Mouse (Mus musculus) hindbrain, postnatal 0 days (tissue): ENCODE measurements around the gene Ddias. TPM values are rescaled to one million over a fixed set of nuclear protein-coding genes. Genes with fewer than 3 reads are reported as not detected.

Experiments
- ATAC-seq: fragments of 200-750 bp; cut with Nextera tagmentation; 2 replicates; pipeline ENCODE4 v1.8.0; 2017; ENCODE audit warnings: mild to moderate bottlenecking, moderate TSS enrichment, moderate library complexity
- DNase-seq: peaks from one replicate; pipeline ENCODE4 v3.0.0-alpha.2; 2015; ENCODE audit warnings: low spot score
- H3K27ac ChIP-seq: fragments of 300-500 bp; sonication (generic); 2 replicates; pipeline ENCODE4 v1.5.1; 2014; ENCODE audit warnings: mild to moderate bottlenecking
- H3K27me3 ChIP-seq: fragments of 300-500 bp; sonication (generic); 2 replicates; pipeline ENCODE4 v1.6.1; 2014; ENCODE audit warnings: low read length, mixed read lengths; ENCODE audit not compliant: insufficient read depth
- H3K36me3 ChIP-seq: fragments of 300-500 bp; sonication (generic); 2 replicates; pipeline ENCODE4 v1.6.1; 2014; ENCODE audit warnings: low read length, mixed read lengths; ENCODE audit not compliant: insufficient read depth
- H3K4me1 ChIP-seq: fragments of 300-500 bp; sonication (generic); 2 replicates; pipeline ENCODE4 v1.6.1; 2014; ENCODE audit warnings: antibody characterized with exemption, low read length, mixed read lengths; ENCODE audit not compliant: insufficient read depth
- H3K4me2 ChIP-seq: fragments of 300-500 bp; sonication (generic); 2 replicates; pipeline ENCODE4 v1.6.1; 2014; ENCODE audit warnings: low read depth, mild to moderate bottlenecking, low read length, moderate library complexity, mixed read lengths
- H3K4me3 ChIP-seq: fragments of 300-500 bp; sonication (generic); 2 replicates; pipeline ENCODE4 v1.5.1; 2014; ENCODE audit warnings: low read length
- H3K9ac ChIP-seq: fragments of 300-500 bp; sonication (generic); replicated peaks from 2 replicates; pipeline ENCODE4 v1.6.1; 2014; ENCODE audit warnings: mild to moderate bottlenecking, low read length, moderate library complexity, mixed read lengths
- H3K9me3 ChIP-seq: fragments of 300-500 bp; sonication (generic); 2 replicates; pipeline ENCODE4 v1.6.1; 2016; ENCODE audit warnings: low read length, mixed read lengths
- CTCF ChIP-seq: IDR thresholded peaks from 2 replicates; pipeline ENCODE4 v1.5.1; 2016; ENCODE audit warnings: antibody characterized with exemption, control low read depth, low read depth
- WGBS: fragments of 180-500 bp; shearing (Covaris S2); extraction: QIAGEN DNeasy Blood & Tissue Kit; methylation state at CpG from one replicate; pipeline ENCODE4 v1.1.7; 2014; 5-methylcytosine and 5-hydroxymethylcytosine counted together
- polyA plus RNA-seq: library from polyadenylated mRNA; unstranded; fragments of >200 nt; fragmentation: Nextera tagmentation; extraction: Ambion mirVana; gene quantifications from 2 replicates; pipeline ENCODE4 v1.2.1, GENCODE M21; 2015
- total RNA-seq: library from RNA; depleted of rRNA; stranded (reverse); fragments of >200 nt; gene quantifications from 2 replicates; pipeline ENCODE4 v1.2.3, GENCODE M21; 2014

The Ddias gene
- total and polyA plus RNA-seq, 2 experiments from 2014 or later = 1.8 to 3.8 TPM

GRCm38 (mm10) chr7:92870161-92870560, 3.9 kb downstream of the Ddias start:
- no peaks in the 10 kb centered on the region for H3K9me3 ChIP-seq
- ATAC-seq = no peak
- DNase-seq = peak; percentile 68
- H3K27ac ChIP-seq = no peak overlapping the region
- 69% methylated on average over 3 of the region's 3 CpGs for WGBS
- no peak overlapping the region for H3K4me2 ChIP-seq
- no peaks in the 10 kb centered on the region for H3K27me3 ChIP-seq
- no peak overlapping the region for H3K9ac ChIP-seq
- no peaks in the 10 kb centered on the region; the same call in 1 of the 2 replicates for H3K4me1 ChIP-seq
- peak; percentile 57 for TF ChIP-seq CTCF
- H3K36me3 ChIP-seq = no peaks in the 10 kb centered on the region
- no peak overlapping the region for H3K4me3 ChIP-seq

GRCm38 (mm10) chr7:92866526-92866925, 7.5 kb downstream of the Ddias start:
- Histone ChIP-seq H3K4me1 (no peaks in the 10 kb centered on the region), H3K4me2 (no peak overlapping the region), H3K36me3 (no peaks in the 10 kb centered on the region), H3K27me3 (no peaks in the 10 kb centered on the region), H3K9me3 (no peaks in the 10 kb centered on the region), H3K4me3 (no peak overlapping the region), H3K27ac (no peak overlapping the region), H3K9ac (no peak overlapping the region)
- 15% methylated on average over 2 of the region's 2 CpGs for WGBS
- peak; percentile 80 for TF ChIP-seq CTCF
- ATAC-seq (no peak), DNase-seq (peak; percentile 83)

- WGBS = 87% methylated on average over 3 of the region's 3 CpGs
- Histone ChIP-seq H3K9me3 (no peaks in the 10 kb centered on the region), H3K9ac (no peak overlapping the region), H3K4me3 (no peak overlapping the region), H3K27ac (no peak overlapping the region), H3K27me3 (no peaks in the 10 kb centered on the region), H3K4me2 (no peak overlapping the region), H3K4me1 (no peaks in the 10 kb centered on the region), H3K36me3 (no peaks in the 10 kb centered on the region)
- no peak for TF ChIP-seq CTCF
- ATAC-seq (no peak), DNase-seq (no peak)
Measured at GRCm38 (mm10) chr7:92848246-92848645, 25.8 kb downstream of the Ddias start.

DNA sequence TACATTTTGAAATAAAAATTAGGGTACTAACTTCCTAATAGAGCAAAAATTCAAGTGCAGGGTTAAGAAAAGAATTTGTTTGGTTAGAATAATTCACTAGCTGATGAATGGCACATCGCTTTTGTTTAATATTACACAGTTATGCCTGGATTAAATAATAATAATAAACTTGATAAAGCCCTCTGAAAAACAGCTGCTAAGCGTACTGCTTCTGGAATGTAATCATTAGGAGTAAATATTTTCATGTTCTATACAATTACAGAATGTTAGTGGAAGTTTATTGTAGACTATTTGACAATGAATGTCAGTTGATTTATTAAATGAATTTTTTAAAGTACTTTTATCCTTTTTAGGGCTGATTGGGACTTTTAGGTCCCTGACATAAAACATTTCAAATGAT, 31.8 kb downstream of the Ddias start:
- Histone ChIP-seq H3K9me3 (no peaks in the 10 kb centered on the region), H3K4me2 (no peak overlapping the region), H3K27ac (no peak overlapping the region), H3K36me3 (no peaks in the 10 kb centered on the region), H3K4me1 (no peaks in the 10 kb centered on the region), H3K4me3 (no peak overlapping the region), H3K9ac (no peak overlapping the region), H3K27me3 (no peaks in the 10 kb centered on the region)
- no peak for TF ChIP-seq CTCF
- DNase-seq = no peak
- no peak for ATAC-seq
- whole genome bisulfite sequencing = 88% methylated on average over 2 of the region's 2 CpGs

- H3K9ac ChIP-seq = no peak overlapping the region
- no peak overlapping the region for H3K4me3 ChIP-seq
- ATAC-seq (no peak), DNase-seq (no peak)
- H3K27me3 ChIP-seq = no peaks in the 10 kb centered on the region
- H3K36me3 ChIP-seq = no peaks in the 10 kb centered on the region
- H3K27ac ChIP-seq = no peak overlapping the region
- H3K4me1 ChIP-seq = no peaks in the 10 kb centered on the region
- no peak for TF ChIP-seq CTCF
- 75% methylated on average over 3 of the region's 3 CpGs for WGBS
- no peaks in the 10 kb centered on the region for H3K9me3 ChIP-seq
- H3K4me2 ChIP-seq = no peak overlapping the region
Measured at GRCm38 (mm10) chr7:92837907-92838306, 36.1 kb downstream of the Ddias start.

- no peak for TF ChIP-seq CTCF
- Histone ChIP-seq H3K9ac (no peak overlapping the region), H3K27ac (no peak overlapping the region), H3K9me3 (no peaks in the 10 kb centered on the region), H3K27me3 (no peaks in the 10 kb centered on the region), H3K4me3 (no peak overlapping the region), H3K4me2 (no peak overlapping the region), H3K36me3 (no peaks in the 10 kb centered on the region), H3K4me1 (no peaks in the 10 kb centered on the region)
- no peak for DNase-seq
- no peak for ATAC-seq
- WGBS = 89% methylated on average over 11 of the region's 11 CpGs
Measured at GRCm38 (mm10) chr7:92837226-92837625, 36.8 kb downstream of the Ddias start.

DNA sequence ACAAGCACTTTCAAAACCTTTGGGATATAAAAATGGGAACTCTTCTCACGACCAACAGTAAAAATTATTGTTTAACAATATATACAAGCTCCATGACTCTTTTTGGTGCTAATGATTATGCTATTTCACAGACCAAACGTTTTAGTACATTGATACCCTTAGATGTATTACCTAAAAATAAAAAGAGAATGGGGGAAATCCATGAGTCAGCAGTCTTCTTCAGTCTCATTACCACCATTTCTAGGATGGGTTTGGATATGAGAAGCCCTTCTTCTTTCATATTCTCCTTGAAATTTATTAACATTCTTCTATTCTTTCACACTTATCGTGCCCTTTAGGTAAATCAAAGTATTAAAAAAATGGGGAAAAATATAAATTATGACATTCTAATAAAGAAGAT, 37.6 kb downstream of the Ddias start:
- H3K4me2 ChIP-seq = no peak overlapping the region
- 88% methylated on average over 3 of the region's 3 CpGs for WGBS
- H3K4me1 ChIP-seq = no peaks in the 10 kb centered on the region
- H3K4me3 ChIP-seq = no peak overlapping the region
- no peaks in the 10 kb centered on the region for H3K36me3 ChIP-seq
- DNase-seq (no peak), ATAC-seq (no peak)
- no peak overlapping the region for H3K9ac ChIP-seq
- H3K27me3 ChIP-seq = no peaks in the 10 kb centered on the region
- no peaks in the 10 kb centered on the region for H3K9me3 ChIP-seq
- H3K27ac ChIP-seq = no peak overlapping the region
- no peak for TF ChIP-seq CTCF

DNA sequence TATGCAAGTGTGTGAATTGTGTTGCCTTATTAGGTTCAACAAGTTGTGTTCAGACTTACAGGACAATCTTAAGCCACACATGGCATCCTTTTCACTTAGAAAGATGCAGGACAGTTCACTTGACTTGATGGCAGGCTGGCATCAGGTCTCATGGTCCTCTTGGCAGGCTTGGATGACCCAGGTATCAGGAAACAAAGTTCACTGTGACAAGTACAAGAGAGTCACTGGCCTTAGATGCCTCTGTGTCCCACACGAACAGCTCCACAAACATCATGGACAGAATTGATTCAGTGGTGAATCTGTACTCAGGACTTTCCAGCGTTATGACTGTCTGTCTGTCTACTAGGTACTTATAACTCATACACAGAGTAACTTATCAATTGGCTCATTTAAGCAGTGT, 39.7 kb downstream of the Ddias start:
- H3K9me3 ChIP-seq = no peaks in the 10 kb centered on the region
- no peaks in the 10 kb centered on the region for H3K4me1 ChIP-seq
- 0 out of 2 replicates have a peak, but pooled peaks cover 3% of the 10 kb centered on the region for H3K36me3 ChIP-seq
- H3K27me3 ChIP-seq = no peaks in the 10 kb centered on the region
- ATAC-seq (no peak), DNase-seq (no peak)
- no peak overlapping the region for H3K4me3 ChIP-seq
- TF ChIP-seq CTCF = no peak
- H3K4me2 ChIP-seq = no peak overlapping the region
- WGBS = 93% methylated on average over 2 of the region's 2 CpGs
- H3K9ac ChIP-seq = no peak overlapping the region
- H3K27ac ChIP-seq = no peak overlapping the region
